Mouse (Mus musculus) Patski (cell line): ENCODE measurements around the gene Pafah2. TPM values are rescaled to one million over a fixed set of nuclear protein-coding genes. Genes with fewer than 3 reads are reported as not detected.

Experiments used
- ATAC-seq: fragments of 100-300 bp; one replicate; pipeline ENCODE4 v1.8.0; 2021
- CTCF ChIA-PET: fragments of 350-600 bp; sonication (Branson Sonifier 250); formaldehyde crosslinking; loops from one replicate; lab custom pipeline; 2022; ENCODE audit warnings: inconsistent platforms; lab: Charles Lee
- POLR2A ChIA-PET: fragments of 350-600 bp; sonication (Branson Sonifier 250); formaldehyde crosslinking; loops from one replicate; lab custom pipeline; 2022; ENCODE audit warnings: antibody characterized with exemption, inconsistent platforms; lab: Charles Lee
- DNase-seq: peaks from one replicate; pipeline ENCODE4 v3.0.0-alpha.2; 2011; ENCODE audit warnings: low read depth, low spot score
- H3K27me3 ChIP-seq: fragments of 371-371 bp; one replicate; pipeline ENCODE4 v1.5.1; 2021
- CTCF ChIP-seq: fragments of 100-300 bp; IDR thresholded peaks from one replicate; pipeline ENCODE4 v1.5.1; 2021
- in situ Hi-C: fragments of 300-500 bp; cut with MboI; formaldehyde crosslinking; loops from 3 replicates; pipeline ENCODE4 v1.11.1; 2018; ENCODE audit warnings: low pct_unique_long_range_greater_than_20kb, mixed read lengths
- polyA plus RNA-seq: library from polyadenylated mRNA; unstranded; gene quantifications from one replicate; pipeline ENCODE4 v1.2.3, GENCODE M21; 2021

The Pafah2 gene
- polyA plus RNA-seq, 1 experiment from 2014 or later, result 36.0 TPM

GRCm38 (mm10) chr4:134355841-134356452 lies 40.2 kb upstream of the Pafah2 start:
- ChIA-PET CTCF (interaction anchor here (1.0 to 1.6 kb wide), 3 partner anchors 44 to 88 kb away, joined by 3 read pairs; no protein-coding TSS in a partner anchor), POLR2A (interaction anchor here (0.7 kb wide), 1 partner anchor 10 kb away, joined by 4 read pairs; no protein-coding TSS in a partner anchor)
- TF ChIP-seq CTCF, result no peak
- DNase-seq (no peak), ATAC-seq (no peak)
- H3K27me3 ChIP-seq, result no peaks in the 10 kb centered on the region
- in situ Hi-C loops, result no loop called here

GRCm38 (mm10) chr4:134356591-134357460 lies 39.3 kb upstream of the Pafah2 start:
- no peaks in the 10 kb centered on the region for H3K27me3 ChIP-seq
- no peak for ATAC-seq
- ChIA-PET POLR2A (interaction anchor here (0.7 kb wide), 1 partner anchor 11 kb away, joined by 4 read pairs; no protein-coding TSS in a partner anchor), CTCF (interaction anchor here (1.0 to 1.6 kb wide), 4 partner anchors 45 to 89 kb away, joined by 3 read pairs; no protein-coding TSS in a partner anchor)
- in situ Hi-C loops, result no loop called here
- TF ChIP-seq CTCF, result no peak
- no peak for DNase-seq

- CTCF ChIA-PET, result interaction anchor here (1.4 kb wide), 1 partner anchor 50 kb away, joined by 3 read pairs; no protein-coding TSS in a partner anchor
- no peak for TF ChIP-seq CTCF
- ATAC-seq (no peak), DNase-seq (no peak)
- in situ Hi-C loops, result no loop called here
- H3K27me3 ChIP-seq, result no peaks in the 10 kb centered on the region
- POLR2A ChIA-PET, result no interaction called here
Observed at GRCm38 (mm10) chr4:134357461-134357771, 38.7 kb upstream of the Pafah2 start.

GRCm38 (mm10) chr4:134359649-134360048 lies 36.5 kb upstream of the Pafah2 start:
- no peak for ATAC-seq
- CTCF ChIA-PET, result no interaction called here

GRCm38 (mm10) chr4:134361215-134361614 lies 34.9 kb upstream of the Pafah2 start:
- in situ Hi-C loops, result no loop called here
- POLR2A ChIA-PET, result no interaction called here
- no peak for TF ChIP-seq CTCF
- ATAC-seq (no peak), DNase-seq (no peak)
- no peaks in the 10 kb centered on the region for H3K27me3 ChIP-seq
- CTCF ChIA-PET, result interaction anchor here (0.9 kb wide), 1 partner anchor 31 kb away, joined by 3 read pairs; no protein-coding TSS in a partner anchor

More at GRCm38 (mm10) chr4:134359649-134360048, 36.5 kb upstream of the Pafah2 start:
- POLR2A ChIA-PET, result interaction anchor here (1.0 kb wide), 1 partner anchor 7 kb away, joined by 4 read pairs; no protein-coding TSS in a partner anchor
- in situ Hi-C loops, result no loop called here
- TF ChIP-seq CTCF, result no peak
- H3K27me3 ChIP-seq, result no peaks in the 10 kb centered on the region
- no peak for DNase-seq

- ATAC-seq (no peak), DNase-seq (no peak)
- no peak for TF ChIP-seq CTCF
- no peaks in the 10 kb centered on the region for H3K27me3 ChIP-seq
- CTCF ChIA-PET, result no interaction called here
- in situ Hi-C loops, result no loop called here
- POLR2A ChIA-PET, result interaction anchor here (0.6 kb wide), 1 partner anchor 156 kb away, joined by 8 read pairs; no protein-coding TSS in a partner anchor
Observed at GRCm38 (mm10) chr4:134362124-134362523, 34.0 kb upstream of the Pafah2 start.

GRCm38 (mm10) chr4:134362586-134362985 lies 33.5 kb upstream of the Pafah2 start:
- TF ChIP-seq CTCF, result no peak
- ATAC-seq (no peak), DNase-seq (no peak)
- ChIA-PET POLR2A (no interaction called here), CTCF (no interaction called here)
- H3K27me3 ChIP-seq, result no peaks in the 10 kb centered on the region
- in situ Hi-C loops, result no loop called here

- ChIA-PET CTCF (no interaction called here), POLR2A (no interaction called here)
- ATAC-seq, result no peak
- H3K27me3 ChIP-seq, result no peaks in the 10 kb centered on the region
- in situ Hi-C loops, result no loop called here
- no peak for TF ChIP-seq CTCF
- DNase-seq, result no peak
Observed at GRCm38 (mm10) chr4:134365280-134365679, 30.8 kb upstream of the Pafah2 start.

GRCm38 (mm10) chr4:134370649-134371221 lies 25.4 kb upstream of the Pafah2 start:
- ChIA-PET CTCF (no interaction called here), POLR2A (no interaction called here)
- in situ Hi-C loops, result no loop called here
- DNase-seq (no peak), ATAC-seq (no peak)
- no peak for TF ChIP-seq CTCF
- no peaks in the 10 kb centered on the region for H3K27me3 ChIP-seq

GRCm38 (mm10) chr4:134371316-134371855 lies 24.7 kb upstream of the Pafah2 start:
- ChIA-PET CTCF (no interaction called here), POLR2A (no interaction called here)
- ATAC-seq (no peak), DNase-seq (no peak)
- in situ Hi-C loops, result no loop called here
- TF ChIP-seq CTCF, result no peak
- H3K27me3 ChIP-seq, result no peaks in the 10 kb centered on the region
